Mouse (Mus musculus) frontal cortex, adult (tissue): Measurements from ENCODE around the gene Sctr.

Experiments used
- ATAC-seq: cut with Nextera tagmentation; 2 replicates; pipeline ENCODE4 v1.9.2; 2017; ENCODE audit warnings: mild to moderate bottlenecking, moderate library complexity, mixed read lengths; ENCODE audit not compliant: low TSS enrichment

The Sctr gene

DNA sequence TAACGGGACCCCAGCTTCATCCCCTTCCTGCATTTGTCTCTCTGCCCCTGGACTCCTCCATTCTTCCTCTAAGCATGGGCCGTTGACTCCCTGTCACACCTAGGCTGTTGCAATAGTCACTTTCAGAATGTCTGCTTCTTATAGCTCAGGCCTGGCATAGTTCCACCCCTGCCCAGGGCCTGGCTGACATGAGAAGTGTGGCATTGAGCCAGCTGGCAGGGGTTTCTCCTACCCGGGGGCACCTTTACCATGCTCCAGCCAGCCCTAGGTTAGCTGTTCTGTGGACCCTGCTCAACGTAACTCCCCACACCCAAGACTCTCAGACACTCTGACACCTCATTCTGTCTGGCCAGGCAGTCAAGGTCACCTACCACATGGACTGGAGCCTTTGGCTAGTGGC, 21.0 kb downstream of the Sctr start:
- ATAC-seq = no peak

DNA sequence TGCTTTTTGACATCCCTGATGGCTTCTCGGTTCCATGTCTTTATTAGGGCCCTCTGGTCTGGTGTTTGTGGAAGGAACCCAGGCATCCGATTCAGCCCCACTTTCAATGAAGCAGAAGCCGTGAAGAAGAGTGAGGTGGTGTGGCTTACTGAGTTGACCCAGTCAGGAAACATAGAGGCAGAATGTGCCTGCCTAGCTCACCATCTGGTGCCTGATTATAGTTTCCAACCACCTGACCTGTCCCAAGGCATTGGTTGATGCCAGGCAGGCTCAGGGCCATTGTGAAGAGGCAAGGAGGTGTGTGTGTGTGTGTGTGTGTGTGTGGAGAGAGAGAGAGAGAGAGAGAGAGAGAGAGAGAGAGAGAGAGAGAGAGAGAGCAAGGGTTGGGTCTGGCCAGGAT, 23.8 kb downstream of the Sctr start:
- no peak for ATAC-seq

DNA sequence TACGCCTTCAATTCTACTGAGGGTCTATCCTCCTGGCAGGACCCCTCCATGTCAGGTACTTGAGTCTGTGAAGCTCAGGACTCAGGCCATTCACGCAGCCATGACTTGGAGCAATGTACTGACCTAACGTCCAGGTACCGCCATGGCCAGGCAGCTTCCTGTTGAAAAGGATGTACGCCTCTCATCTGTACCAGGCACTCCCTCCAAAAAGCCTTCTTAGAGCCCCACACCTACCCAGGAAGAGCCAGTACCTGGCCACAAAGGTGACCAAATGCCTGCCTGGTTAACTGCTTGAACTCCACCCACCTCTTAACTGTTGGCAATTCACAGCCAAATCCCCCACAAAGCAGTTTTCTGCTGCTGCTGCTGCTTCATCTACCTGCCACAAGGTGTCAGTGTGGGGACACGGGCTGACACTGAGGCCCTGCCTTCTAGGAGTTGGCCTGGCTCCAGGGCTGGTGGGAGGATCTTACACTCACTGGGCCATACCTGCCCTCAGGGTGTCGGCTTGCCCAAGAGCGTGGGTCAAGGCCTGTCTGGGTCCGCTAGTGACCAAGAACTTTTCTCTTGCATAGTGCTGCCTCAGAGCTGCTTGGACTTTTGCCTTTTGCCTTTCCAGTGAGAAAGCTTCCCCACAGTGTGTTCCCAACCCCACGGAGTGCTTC, 26.2 kb downstream of the Sctr start:
- ATAC-seq = peak; percentile 80

DNA sequence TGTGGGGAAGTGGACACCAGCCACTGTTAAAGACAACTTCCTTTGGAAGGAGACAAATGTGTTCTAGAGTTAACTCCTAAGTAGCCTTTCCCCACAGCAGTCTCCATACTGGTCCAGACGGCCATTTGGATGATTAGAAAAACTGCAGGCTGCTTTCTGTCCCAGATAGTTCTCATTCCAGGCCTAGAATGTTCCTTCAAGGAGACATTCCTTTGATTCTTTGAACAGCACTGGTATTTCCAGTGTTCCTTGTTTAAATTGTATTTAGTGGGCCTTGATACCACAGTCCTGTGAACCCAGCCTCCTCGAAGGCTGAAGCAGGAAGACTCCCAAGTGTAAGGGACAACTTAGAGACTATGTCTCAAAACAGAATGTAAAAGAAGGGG, 26.8 kb downstream of the Sctr start:
- no peak for ATAC-seq

DNA sequence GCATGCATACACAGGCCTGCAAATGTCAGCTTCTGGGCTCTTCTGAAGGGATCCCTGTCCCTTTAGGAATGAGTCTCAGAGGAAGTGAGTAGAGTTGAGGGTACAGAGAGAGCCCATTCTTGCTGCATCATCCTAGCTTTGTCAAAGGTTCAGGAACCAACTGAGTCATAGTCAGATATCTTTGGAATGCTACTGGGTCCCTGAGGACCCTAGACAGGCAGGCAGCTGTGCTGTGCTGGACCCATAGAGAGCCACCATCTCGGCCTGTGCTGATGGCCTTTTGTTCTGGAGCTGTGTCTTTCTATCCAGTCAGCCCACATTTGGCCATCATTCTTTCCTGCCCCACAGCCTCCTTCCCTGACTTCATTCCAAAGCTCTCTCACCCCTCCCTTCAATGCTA, 28.1 kb downstream of the Sctr start:
- no peak for ATAC-seq

DNA sequence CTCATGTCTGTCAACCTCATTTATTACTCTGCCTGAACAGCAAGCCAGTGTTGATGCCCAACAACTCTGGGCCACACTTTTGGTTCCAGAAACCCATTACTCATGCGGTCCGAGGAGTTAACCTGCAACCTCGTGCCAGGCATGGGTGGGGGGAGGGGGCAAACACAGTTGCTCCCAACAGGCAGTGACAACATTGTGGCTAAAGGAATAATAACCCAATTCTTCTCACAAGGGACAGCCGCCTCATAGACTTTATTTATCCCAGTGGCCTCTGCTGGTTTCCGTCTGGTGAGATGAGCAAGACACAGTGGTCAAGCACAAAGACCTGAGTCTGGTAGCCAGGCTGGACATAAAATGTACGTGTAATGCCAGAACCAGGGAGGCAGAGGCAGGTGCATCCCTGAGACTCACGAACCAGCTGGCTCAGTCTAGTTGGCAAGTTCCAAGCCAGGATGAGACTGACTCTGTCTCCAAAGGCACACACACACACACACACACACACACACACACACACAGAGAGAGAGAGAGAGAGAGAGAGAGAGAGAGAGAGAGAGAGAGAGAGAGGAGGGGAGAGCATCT, 28.9 kb downstream of the Sctr start:
- no peak for ATAC-seq

DNA sequence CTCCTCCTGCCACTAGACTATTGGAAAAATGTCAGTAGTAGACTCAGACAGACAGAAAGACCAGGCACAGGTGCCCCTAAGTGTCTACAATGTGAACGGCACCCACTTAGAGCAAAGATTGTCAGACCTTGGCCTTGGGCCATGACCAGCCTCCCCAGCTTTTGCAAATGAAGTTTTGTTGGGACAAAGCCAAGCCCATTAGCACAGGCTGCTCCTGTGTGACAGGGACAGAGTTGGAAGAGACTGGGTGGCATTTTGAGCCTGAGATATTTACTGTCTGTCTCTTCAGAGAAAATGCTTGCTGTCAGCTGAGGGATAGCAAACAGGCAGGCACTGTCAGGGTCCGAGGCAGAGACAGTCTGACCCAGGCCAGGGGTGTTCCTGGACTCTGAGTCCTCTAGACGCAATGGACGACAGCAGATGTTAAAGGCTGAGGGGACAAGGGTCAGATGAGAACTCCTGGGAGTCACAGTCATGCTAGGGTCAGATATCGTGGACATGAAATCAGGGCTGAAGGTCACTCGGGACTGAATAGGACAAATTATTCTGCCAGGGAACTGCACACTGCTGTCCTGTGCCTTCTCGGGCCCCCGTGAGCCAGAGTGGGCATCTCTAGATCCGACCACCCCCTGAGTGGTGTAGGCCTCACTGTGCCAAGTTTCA, 30.5 kb downstream of the Sctr start:
- no peak for ATAC-seq

DNA sequence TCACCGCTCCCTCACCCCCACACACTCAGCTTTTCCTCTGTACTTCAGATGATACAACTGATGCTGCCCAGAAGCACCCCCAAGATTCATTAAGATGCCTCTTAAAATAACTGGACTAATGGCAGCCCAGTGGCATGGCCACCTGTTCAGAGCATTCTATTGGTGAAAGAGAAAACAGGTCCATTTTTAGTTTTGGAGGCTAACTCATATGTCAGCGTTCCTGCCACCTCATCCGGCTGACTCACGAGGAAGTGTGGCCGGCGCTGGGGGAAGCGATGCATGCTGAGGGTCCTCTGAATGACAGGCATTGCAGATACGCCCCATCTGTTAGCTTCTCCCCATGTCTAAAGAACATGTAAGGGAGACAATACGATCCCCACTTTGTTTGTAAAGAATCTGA, 31.9 kb downstream of the Sctr start:
- ATAC-seq = no peak

DNA sequence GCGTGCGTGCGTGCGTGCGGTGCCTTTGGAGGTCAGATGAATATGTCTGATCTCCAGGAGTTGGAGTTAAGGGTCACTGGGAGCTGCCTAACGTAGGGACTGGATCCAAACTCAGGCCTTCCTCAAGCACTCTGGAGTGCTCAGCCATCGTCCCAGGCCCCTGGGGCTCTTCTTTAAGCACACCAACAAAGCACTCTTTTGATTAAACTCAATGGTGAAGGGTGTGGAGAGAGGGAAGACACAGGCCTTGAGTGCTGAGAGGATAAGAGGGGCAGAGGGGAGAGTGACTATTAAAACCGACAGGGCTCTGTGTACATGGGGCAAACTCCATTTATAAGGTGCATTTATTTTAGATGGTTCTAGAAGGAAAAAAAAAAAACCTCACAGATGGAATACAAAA, 35.7 kb downstream of the Sctr start:
- ATAC-seq = no peak

DNA sequence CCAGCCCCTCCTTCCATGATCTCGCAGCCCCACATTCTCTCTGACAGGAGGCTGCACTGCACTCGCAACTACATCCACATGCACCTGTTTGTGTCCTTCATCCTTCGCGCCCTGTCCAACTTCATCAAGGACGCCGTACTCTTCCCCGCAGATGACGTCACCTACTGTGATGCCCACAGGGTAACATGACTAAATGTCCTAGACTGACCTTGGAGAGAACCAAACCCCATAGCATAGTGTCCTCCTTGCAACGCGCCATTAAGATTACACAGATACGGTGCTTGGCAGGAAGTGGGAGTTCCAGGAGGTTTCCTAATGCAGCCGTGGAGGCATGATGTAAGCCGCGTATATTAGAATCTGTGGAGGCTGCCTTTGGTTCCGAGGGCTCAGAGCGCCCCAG, 37.9 kb downstream of the Sctr start:
- no peak for ATAC-seq

DNA sequence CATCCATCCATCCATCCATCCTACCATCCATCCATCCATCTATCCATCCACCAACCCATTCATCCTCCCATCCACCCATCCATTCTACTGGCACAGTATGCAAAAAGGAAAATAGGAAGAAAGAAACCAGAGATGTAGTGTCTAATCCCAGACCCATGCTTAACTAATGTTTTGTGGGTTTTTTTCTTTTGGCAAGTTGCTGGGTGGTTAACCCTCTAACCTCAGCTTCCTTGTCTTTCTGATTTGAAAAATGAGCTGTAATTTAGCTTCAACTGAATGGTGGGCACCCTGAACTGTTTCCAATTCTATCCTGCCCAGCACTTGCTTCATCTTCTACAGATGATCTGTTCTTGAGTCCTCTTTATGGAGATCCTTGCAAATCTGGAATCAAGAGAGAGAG, 40.6 kb downstream of the Sctr start:
- ATAC-seq = no peak

DNA sequence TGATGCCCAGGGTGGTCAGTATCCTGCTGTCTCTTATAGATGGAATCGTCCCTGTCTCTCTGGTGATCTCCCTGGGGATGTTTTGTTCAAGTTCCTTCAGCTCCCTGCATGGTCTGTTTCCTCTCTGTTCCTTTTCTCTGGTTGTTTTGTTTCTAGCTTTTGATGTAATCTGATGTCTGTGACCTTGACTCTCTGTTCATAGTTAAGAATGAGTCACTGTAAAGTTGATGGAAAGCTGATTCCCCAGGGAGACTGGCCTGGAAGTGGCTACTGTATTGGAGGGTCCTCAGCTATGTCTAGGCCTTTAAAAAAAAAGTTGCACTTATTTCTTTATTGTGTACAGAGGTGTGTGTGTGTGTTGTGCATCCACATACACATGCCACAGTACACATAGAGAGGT, 44.4 kb downstream of the Sctr start:
- ATAC-seq = no peak

DNA sequence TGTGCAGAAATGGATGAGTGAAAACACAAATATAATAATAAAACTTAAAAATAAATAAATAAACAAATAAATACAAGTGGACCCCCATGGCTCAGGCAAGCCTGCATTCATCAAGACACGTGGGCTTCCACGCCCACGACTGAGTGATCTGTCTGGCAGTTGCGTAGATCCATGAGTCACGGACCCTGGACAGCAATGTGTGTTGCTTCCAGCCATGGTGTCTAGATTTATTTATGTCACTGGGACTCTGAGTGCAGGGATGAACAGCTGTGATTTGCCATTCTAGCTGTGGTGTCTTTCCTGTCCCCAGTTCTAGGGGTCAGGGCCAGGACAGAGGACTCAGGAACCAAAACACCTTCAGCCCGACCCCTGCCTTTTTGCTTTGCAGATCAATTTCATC, 48.3 kb downstream of the Sctr start:
- ATAC-seq = peak; percentile 58

DNA sequence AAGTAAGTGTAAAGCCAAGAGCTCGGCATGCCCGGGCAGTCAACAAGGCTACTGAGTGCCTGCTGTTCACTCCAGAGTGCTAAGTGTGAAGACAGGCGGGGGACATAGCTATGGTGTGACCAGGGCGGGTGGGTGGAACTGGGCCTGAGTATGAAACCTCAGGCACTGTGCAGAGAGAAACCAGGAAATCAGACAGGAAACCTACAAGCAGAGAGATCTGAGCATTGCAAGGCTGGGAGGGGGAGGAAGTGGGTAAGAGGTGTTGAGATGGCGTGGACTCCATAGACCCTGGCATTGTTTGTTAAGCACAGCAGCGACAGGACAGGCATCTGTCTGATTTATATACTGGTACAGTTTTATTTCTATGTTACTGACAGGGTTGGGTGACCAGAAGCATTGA, 48.8 kb downstream of the Sctr start:
- ATAC-seq = peak; percentile 58; the same call in 1 of the 2 replicates

DNA sequence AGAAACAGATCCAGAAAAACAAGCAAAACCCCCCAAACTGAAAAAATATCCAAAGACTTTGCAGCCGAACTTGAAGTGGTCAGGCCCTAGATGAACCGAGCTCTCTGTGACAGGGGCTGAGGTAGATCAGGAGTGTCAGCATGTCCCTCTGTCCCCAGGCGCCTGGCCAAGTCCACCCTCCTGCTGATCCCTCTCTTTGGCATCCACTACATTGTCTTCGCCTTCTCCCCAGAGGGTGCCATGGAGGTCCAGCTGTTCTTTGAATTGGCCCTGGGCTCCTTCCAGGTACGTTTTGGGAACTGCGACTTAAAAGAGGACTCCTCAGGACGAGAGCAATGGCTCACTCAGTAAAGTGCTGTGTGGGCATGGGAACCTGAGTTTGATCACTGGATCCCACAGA, 49.5 kb downstream of the Sctr start:
- ATAC-seq = peak; percentile 34

DNA sequence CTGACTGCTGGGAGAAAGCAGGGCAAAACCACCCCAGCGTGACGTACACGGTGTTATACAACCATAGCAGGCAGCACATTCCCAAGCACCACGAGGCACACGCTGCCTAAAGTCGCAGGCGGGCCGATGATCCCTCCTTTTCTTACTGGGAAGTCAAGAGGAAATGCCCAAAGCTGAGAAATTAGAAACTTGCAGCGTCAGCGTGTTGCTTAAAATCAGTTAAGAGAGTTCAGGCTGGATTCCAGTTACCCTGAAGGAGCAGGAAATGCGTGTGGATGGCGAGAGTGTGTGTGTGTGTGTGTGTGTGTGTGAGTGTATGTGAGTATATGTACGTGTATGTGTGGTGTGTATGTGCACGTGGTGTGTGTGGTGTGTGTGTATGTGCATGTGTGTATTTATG, 50.4 kb downstream of the Sctr start:
- ATAC-seq = peak; percentile 83

DNA sequence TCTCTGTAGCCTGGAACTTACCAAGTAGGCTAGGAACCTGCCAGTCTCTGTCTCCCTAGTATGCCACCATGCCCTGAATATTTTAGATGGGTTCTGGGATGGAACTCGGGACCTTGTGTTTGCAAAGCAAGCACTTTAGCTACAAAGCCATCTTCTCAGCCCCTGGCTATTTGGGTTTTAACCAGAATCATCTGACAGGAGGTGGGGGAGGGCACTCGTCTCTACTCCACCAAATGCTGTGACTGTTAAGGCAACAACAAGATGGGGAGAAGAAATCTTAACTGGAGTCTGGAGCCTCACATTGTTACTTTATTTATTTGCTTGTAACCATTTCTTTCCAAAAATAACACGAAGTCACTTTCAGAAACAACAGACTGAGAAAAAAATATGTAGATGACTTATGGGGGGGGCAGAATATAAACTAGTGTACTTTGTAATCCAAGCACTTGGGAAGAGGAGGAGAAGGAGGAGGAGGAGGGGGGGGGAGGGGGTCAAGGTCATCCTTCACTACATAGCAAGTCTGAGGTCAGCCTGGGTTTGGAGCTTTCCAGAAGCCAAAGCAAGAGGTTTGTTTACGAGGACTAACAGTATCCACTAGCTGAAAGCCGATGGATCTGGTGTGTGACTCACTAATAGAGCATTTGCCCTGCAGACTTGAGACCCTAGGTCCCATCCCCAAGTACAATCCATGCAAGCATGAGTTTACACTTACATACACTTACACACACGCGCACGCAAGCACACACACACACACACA, 51.2 kb downstream of the Sctr start:
- ATAC-seq = no peak

DNA sequence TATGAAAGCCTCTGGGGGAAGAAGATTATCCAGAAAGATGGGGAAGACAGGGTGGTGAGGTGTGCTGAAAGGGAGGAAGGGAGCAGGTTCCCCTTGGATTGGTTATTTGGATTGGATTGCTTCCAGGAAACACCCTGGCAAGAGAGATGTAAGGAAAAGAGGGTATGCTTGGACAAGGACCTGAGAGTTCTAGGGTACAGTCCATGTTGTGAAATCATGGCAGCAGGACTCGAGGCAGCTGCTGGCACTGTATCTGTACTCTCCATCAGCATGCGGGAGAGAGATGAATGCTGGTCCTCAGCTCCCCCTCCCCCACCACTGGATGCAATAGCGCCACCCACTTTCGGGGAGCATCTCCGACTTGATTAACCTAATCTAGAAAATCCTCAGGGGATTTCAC, 54.0 kb downstream of the Sctr start:
- ATAC-seq = no peak

DNA sequence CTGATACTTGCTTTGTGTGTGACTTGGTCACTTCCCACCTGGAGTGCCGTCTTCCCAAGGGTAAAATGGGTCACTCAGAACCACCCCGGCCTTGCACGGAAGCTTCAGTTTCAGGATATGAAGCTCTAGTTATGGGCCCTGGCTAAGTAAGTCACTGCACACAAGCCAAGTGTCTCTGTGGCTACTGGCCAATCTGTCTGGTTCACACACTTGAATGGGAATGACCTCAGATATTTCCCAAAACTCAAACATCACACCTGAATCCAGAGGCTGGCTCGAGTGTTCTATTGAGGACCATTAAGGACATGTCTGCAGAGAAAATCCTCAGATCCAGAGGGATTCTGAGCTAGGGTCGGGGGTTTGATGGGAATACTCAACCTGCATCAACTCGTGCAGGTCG, 55.5 kb downstream of the Sctr start:
- ATAC-seq = no peak

DNA sequence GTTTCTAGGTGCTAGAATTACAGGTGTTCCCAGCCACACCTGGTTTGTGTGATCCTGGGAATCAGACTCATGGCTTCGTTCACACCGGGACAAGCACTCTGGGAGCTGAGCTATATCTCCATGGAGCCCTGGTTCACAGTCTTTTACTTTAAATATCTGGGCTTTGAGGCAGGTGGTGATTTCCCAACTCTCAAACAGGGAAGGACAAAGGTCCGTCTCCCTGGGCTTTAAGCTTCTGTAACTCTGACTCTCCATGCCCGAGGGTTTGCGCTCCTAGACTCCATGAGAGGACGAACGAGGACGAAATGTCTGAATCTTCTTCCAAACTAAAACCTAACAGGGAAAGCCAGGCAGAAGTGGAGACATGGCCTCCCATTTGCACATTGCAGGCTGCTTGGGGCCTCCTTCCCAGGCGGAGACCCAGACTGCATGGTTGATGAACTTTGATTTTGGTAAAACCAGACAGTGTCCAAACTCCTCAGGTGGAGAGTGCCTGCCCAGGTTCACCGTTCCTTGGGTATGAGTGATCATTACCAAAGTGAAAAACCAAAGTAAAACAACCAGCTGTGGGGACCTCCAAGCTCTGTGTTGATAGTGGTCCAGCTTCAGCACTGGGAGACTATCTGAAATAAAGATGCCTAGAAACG, 57.5 kb downstream of the Sctr start:
- ATAC-seq = no peak

DNA sequence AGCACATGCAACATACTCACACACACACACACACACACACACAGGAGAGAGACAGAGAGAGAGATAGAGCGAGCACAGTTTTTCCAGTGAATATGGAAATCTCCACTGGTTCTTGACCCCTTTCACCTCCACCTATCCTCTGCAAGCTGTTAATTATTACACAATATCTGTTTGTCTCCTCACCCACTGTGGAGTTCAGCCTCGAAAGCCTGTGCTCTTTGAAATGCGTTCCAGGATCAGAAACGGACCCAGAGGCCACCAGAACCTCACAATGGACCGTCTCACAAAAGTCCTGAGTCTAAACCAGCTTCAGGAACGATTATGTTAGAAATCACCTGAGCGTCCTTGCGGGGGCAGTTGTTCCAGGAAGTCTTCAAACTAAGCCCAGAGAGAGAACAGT, 59.5 kb downstream of the Sctr start:
- ATAC-seq = no peak

DNA sequence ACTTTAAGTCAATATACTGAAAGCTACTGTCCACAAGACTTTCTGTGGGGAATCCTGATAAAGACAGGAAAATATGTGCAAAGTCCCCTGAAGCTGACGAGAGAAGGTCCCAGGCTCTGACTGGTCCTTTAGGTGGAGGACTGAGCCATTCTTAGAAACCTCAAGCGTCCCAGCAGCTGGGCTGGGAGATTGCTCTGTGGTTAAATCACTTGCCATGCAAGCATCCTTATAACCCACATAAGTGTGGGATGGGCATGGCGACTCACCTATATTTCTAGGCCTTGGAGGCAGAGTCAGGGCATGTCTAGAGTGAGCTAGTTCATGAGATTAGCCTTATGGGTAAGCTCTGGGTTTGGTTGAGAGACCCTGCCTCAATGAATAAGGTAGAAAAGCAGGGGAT, 59.9 kb downstream of the Sctr start:
- ATAC-seq = no peak
